Mouse (Mus musculus) frontal cortex, postnatal 36 days (tissue): Measurements from ENCODE around the gene D930048N14Rik.
"Not testable (repeated sequence)": the region's sequence is repeated elsewhere in the genome, so short reads cannot be mapped to it uniquely, and the experiment has no call there.

Experiments used
- DNase-seq, 2 experiments: peaks; one replicate each; pipeline ENCODE4 v3.0.0; 2022; ENCODE audit warnings: low spot score in 2 of 2

The D930048N14Rik gene

GRCm38 (mm10) chr11:51650691-51651515, at the start of gene D930048N14Rik, which contains the start of gene N4bp3:
Gene D930048N14Rik, plus strand, starts transcription at chr11:51650954.
Gene N4bp3, minus strand, starts transcription at chr11:51650842.
- no peak for DNase-seq

- no peak for DNase-seq
Measured at GRCm38 (mm10) chr11:51602253-51602652, 48.5 kb upstream of the D930048N14Rik start.

- DNase-seq = peak; percentile 71 to 78
Measured at GRCm38 (mm10) chr11:51605602-51606446, 44.9 kb upstream of the D930048N14Rik start.

- DNase-seq = peak; percentile 97 to 99
Measured at GRCm38 (mm10) chr11:51606447-51607095, 44.2 kb upstream of the D930048N14Rik start, which contains the start of gene Hnrnpab. Gene Hnrnpab, minus strand, starts transcription at chr11:51606847.

GRCm38 (mm10) chr11:51607096-51607738, 43.5 kb upstream of the D930048N14Rik start:
- no peak for DNase-seq

- DNase-seq = no peak
Measured at GRCm38 (mm10) chr11:51609266-51609909, 41.4 kb upstream of the D930048N14Rik start.

GRCm38 (mm10) chr11:51609940-51610339, 40.8 kb upstream of the D930048N14Rik start:
- not testable (repeated sequence) for DNase-seq

GRCm38 (mm10) chr11:51614256-51614655, 36.5 kb upstream of the D930048N14Rik start:
- no peak for DNase-seq

- DNase-seq = no peak
Measured at GRCm38 (mm10) chr11:51615129-51615528, 35.6 kb upstream of the D930048N14Rik start.

GRCm38 (mm10) chr11:51615601-51616000, 35.2 kb upstream of the D930048N14Rik start:
- DNase-seq = no peak

- DNase-seq = not testable (repeated sequence)
Measured at GRCm38 (mm10) chr11:51616113-51616512, 34.6 kb upstream of the D930048N14Rik start.

- DNase-seq = peak; percentile 68 to 79
Measured at GRCm38 (mm10) chr11:51617693-51618092, 33.1 kb upstream of the D930048N14Rik start.

GRCm38 (mm10) chr11:51618894-51619408, 31.8 kb upstream of the D930048N14Rik start:
- no peak for DNase-seq

GRCm38 (mm10) chr11:51619409-51620060, 31.2 kb upstream of the D930048N14Rik start, which contains the start of gene Nhp2:
Gene Nhp2, plus strand, starts transcription at chr11:51619735.
- peak; percentile 87 to 95 for DNase-seq

- DNase-seq = no peak
Measured at GRCm38 (mm10) chr11:51620084-51620483, 30.7 kb upstream of the D930048N14Rik start.

GRCm38 (mm10) chr11:51621776-51622175, 29.0 kb upstream of the D930048N14Rik start:
- DNase-seq = no peak

- peak; percentile 80 to 90 for DNase-seq
Measured at GRCm38 (mm10) chr11:51622971-51623491, 27.7 kb upstream of the D930048N14Rik start.

GRCm38 (mm10) chr11:51625187-51625820, 25.4 kb upstream of the D930048N14Rik start:
- DNase-seq = no peak

- DNase-seq = peak in 1 of 2 experiments; percentile 51
Measured at GRCm38 (mm10) chr11:51627425-51627824, 23.3 kb upstream of the D930048N14Rik start.
